15 mouse cellular contexts compared by ENCODE assay signal in the genomic region with DNA sequence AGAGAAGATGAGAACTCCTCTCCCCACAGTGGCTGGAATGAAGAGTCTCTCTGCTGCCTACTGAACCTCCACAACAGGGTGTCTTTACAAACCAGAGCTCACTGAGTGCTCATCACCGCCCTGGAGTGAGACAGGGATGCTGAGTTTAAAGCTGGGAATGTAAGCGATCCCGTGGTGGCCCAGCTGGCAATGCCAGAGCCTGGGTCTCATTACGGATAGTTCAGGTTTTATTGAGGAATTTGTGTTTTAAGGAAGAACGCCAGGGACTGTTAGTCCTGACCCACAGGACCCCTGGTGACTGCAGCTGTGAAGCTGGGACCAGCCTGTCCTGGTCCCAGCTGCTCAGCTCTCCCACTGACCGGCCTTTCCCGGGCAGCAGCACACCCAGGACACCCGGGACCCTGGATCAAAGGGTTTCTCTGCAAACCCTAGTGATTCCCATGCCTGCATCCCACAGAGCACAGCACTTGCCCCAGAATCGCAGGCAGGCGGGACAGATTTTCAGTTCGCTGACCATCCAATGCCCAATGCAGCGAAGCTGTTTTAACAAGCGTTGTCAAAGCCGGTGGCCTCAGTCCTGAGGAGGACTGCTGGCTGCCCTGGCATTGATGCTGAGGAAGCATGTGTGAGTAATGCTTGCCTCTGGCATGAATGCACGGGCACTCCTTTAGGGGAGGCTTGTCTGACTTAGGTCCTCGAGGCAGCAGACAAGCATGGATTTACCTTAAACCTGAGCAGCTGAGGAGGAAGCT.
DNase-seq lines count a peak whose midpoint lies in the region; ATAC-seq and TF ChIP-seq lines count a peak whose summit lies in the region.
"Had no signal": no experiment of that assay in that cellular context is flagged by ENCODE, and none has a peak within 500 bp of the region (broad histone marks: within the 10 kb centered on the region; RNA-seq: fewer than 3 reads in every experiment).

No protein-coding gene starts in this region.

- peak overlapping the region; percentile 58 for H3K27ac ChIP-seq in limb, embryonic 10.5 days
- H3K27ac ChIP-seq in liver, embryonic 16.5 days (ENCODE audit: low read length) = no peak overlapping the region
- H3K27ac ChIP-seq: midbrain, embryonic 13.5 days had no signal

- H3K27me3 ChIP-seq in limb, embryonic 10.5 days (ENCODE audit: low read depth, poor library complexity, severe bottlenecking) = no peaks in the 10 kb centered on the region
- H3K27me3 ChIP-seq in liver, embryonic 16.5 days (ENCODE audit: control insufficient read depth, insufficient read depth, low read depth, low read length) = no peaks in the 10 kb centered on the region
- H3K27me3 ChIP-seq: midbrain, embryonic 13.5 days had no signal

- ATAC-seq in liver, embryonic 16.5 days (ENCODE audit: low read depth) = no peak
- ATAC-seq: intestine, postnatal 0 days; midbrain, embryonic 13.5 days had no signal

- H3K4me2 ChIP-seq in liver, embryonic 16.5 days (ENCODE audit: low read depth, low read length) = peak overlapping the region; percentile 8; the same call in 1 of the 2 replicates
- H3K4me2 ChIP-seq: midbrain, embryonic 13.5 days had no signal

- no peak overlapping the region for H3K4me3 ChIP-seq in limb, embryonic 10.5 days
- no peak overlapping the region for H3K4me3 ChIP-seq in liver, embryonic 16.5 days (ENCODE audit: low read depth, low read length)
- H3K4me3 ChIP-seq: midbrain, embryonic 13.5 days had no signal

- H3K9ac ChIP-seq in liver, embryonic 16.5 days (ENCODE audit: low read depth, low read length) = no peak overlapping the region
- H3K9ac ChIP-seq: midbrain, embryonic 13.5 days had no signal

- TF ChIP-seq CTCF in brain, embryonic 14.5 days (IDR thresholded peaks at IDR 0.05; ENCODE audit: borderline replicate concordance, extremely low read depth, insufficient read depth, insufficient read length) = no peak

- H3K4me1 ChIP-seq in limb, embryonic 10.5 days = peaks cover 51% of the 10 kb centered on the region
- peaks cover 12% of the 10 kb centered on the region for H3K4me1 ChIP-seq in liver, embryonic 16.5 days (ENCODE audit: control insufficient read depth, low read depth, low read length)

- WGBS in limb, embryonic 10.5 days = 41% methylated on average over 16 of the region's 16 CpGs
- WGBS in liver, embryonic 16.5 days (ENCODE audit: insufficient replicate concordance) = 60% methylated on average over 16 of the region's 16 CpGs

- H3K9me3 ChIP-seq in limb, embryonic 10.5 days (replicated peaks) = no peaks in the 10 kb centered on the region
- no peaks in the 10 kb centered on the region for H3K9me3 ChIP-seq in liver, embryonic 16.5 days (replicated peaks; ENCODE audit: control insufficient read depth, low read length)
- H3K9me3 ChIP-seq: G1E; midbrain, embryonic 13.5 days had no signal

- H3K36me3 ChIP-seq in limb, embryonic 10.5 days = no peaks in the 10 kb centered on the region
- no peaks in the 10 kb centered on the region for H3K36me3 ChIP-seq in liver, embryonic 16.5 days (ENCODE audit: control insufficient read depth, insufficient read depth)
- H3K36me3 ChIP-seq: G1E; midbrain, embryonic 13.5 days had no signal

- peak; percentile 64 for DNase-seq in left cerebral cortex, postnatal 4 days
- DNase-seq in left cerebral cortex, adult 11 months (ENCODE audit: low spot score) = no peak
- peak; percentile 39 for DNase-seq in brain, embryonic 14.5 days (ENCODE audit: low read depth)
- no peak for DNase-seq in limb, embryonic 10.5 days (ENCODE audit: low spot score)
- DNase-seq in kidney, adult 9 months = no peak
- DNase-seq in neural tube, embryonic 10.5 days (ENCODE audit: extremely low spot score, low spot score) = no peak
- no peak for DNase-seq in left cerebral cortex, adult 8-10 months (ENCODE audit: low spot score in 2 of 2)
- DNase-seq: adrenal gland, postnatal 14 days; kidney, postnatal 14 days; lung, postnatal 36 days; thymus, postnatal 14 days had no signal

- no peak for TF ChIP-seq POLR2A in brain, embryonic 14.5 days (IDR thresholded peaks at IDR 0.05; ENCODE audit: borderline replicate concordance, extremely low read depth, insufficient read depth, insufficient read length, poor library complexity, severe bottlenecking)

- intact Hi-C loops in left cerebral cortex, postnatal 4 days (cut with DNase I) = no loop called here

Comparison
In these comparisons a context has a peak if more than half of its experiments do, and no peak if none do; other contexts are left out.
1. DNase-seq: peak in left cerebral cortex, postnatal 4 days (single experiment) and brain, embryonic 14.5 days (single experiment); none in left cerebral cortex, adult 11 months (single experiment), limb, embryonic 10.5 days (single experiment), kidney, adult 9 months (single experiment), neural tube, embryonic 10.5 days (single experiment) and left cerebral cortex, adult 8-10 months (0 of 2).